ENCODE assay signal across 20 mouse cellular contexts in the genomic region with DNA sequence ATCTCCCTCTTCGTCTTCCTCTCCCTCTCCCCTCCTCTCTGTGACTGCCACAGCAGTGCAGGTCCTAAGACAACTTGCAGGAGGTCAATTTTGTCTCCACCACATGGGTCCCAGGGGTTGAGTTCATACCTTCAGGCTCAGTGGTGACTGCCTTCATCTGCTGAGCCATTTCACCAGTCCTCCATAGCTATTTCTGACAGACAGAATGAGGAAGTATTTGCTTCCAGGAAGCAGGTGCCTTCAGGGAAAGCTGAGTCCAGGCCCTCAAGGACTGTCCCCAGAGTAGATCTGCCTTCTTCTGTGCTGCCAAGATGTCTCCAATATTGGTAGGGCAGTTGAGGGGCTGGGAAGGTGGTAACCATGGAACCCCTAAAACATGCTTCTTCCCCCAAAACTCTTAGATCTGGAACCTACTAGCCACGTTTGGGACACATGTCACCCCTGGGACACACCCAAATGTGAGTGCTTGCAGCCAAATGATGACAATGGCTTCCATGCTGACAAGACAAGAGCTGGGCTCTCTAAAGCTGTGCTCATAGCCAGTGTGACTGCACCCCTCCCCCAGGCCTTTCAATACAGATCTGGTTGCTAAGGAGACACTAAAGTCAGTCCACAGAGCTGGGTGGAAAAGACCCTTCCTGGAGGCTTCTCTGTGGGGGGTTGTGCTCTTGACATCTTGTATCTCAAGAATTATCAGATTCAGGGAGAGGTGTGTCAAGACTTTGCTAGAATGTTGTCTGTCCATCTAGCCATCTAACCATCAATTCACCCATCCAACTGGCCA.
DNase-seq lines count a peak whose midpoint lies in the region; ATAC-seq lines count a peak whose summit lies in the region.
"Had no signal": no experiment of that assay in that cellular context is flagged by ENCODE, and none has a peak within 500 bp of the region (broad histone marks: within the 10 kb centered on the region; RNA-seq: fewer than 3 reads in every experiment).

No protein-coding gene starts in this region.

- no peak for ATAC-seq in hindbrain, embryonic 14.5 days (ENCODE audit: low FRiP score)
- 0 out of 2 replicates have a peak, but pooled peaks have one; percentile 45 for ATAC-seq in midbrain, embryonic 15.5 days (replicated peaks)
- ATAC-seq in midbrain, embryonic 16.5 days: no peak
- peak; percentile 29 to 53; a peak in 1 of 4 replicates for ATAC-seq in hematopoietic stem cell, adult 5-6 weeks (replicated peaks in 1 of 2; ENCODE audit: insufficient read depth in 1 of 2, low FRiP score in 2 of 2, low TSS enrichment in 1 of 2, low read depth in 1 of 2, poor library complexity in 2 of 2, severe bottlenecking in 2 of 2)
- ATAC-seq: forebrain, embryonic 13.5 days; hindbrain, embryonic 16.5 days had no signal

- no peak overlapping the region for H3K9ac ChIP-seq in hindbrain, embryonic 14.5 days
- H3K9ac ChIP-seq in midbrain, embryonic 15.5 days: no peak overlapping the region
- no peak overlapping the region for H3K9ac ChIP-seq in midbrain, embryonic 16.5 days (ENCODE audit: low read depth, low read length)
- H3K9ac ChIP-seq: forebrain, embryonic 13.5 days; heart, embryonic 12.5 days had no signal

- peak overlapping the region; percentile 23; the same call in 1 of the 2 replicates for H3K27ac ChIP-seq in hindbrain, embryonic 10.5 days
- no peak overlapping the region for H3K27ac ChIP-seq in hindbrain, embryonic 14.5 days
- no peak overlapping the region for H3K27ac ChIP-seq in midbrain, embryonic 15.5 days
- H3K27ac ChIP-seq in midbrain, embryonic 16.5 days (ENCODE audit: low read length): no peak overlapping the region
- H3K27ac ChIP-seq: forebrain, embryonic 13.5 days; heart, adult 2 months had no signal

- H3K9me3 ChIP-seq in hindbrain, embryonic 10.5 days: no peaks in the 10 kb centered on the region
- no peaks in the 10 kb centered on the region for H3K9me3 ChIP-seq in hindbrain, embryonic 14.5 days (ENCODE audit: control insufficient read depth, low read length)
- no peaks in the 10 kb centered on the region for H3K9me3 ChIP-seq in midbrain, embryonic 15.5 days
- no peaks in the 10 kb centered on the region for H3K9me3 ChIP-seq in midbrain, embryonic 16.5 days (replicated peaks; ENCODE audit: control insufficient read depth, low read length, poor library complexity, severe bottlenecking)
- H3K9me3 ChIP-seq: forebrain, embryonic 13.5 days; heart, embryonic 12.5 days had no signal

- H3K36me3 ChIP-seq in hindbrain, embryonic 10.5 days: no peaks in the 10 kb centered on the region
- H3K36me3 ChIP-seq in hindbrain, embryonic 14.5 days (replicated peaks; ENCODE audit: control insufficient read depth, insufficient read depth): no peaks in the 10 kb centered on the region
- H3K36me3 ChIP-seq in midbrain, embryonic 15.5 days (replicated peaks): no peaks in the 10 kb centered on the region
- no peaks in the 10 kb centered on the region for H3K36me3 ChIP-seq in midbrain, embryonic 16.5 days (ENCODE audit: control insufficient read depth, insufficient read depth, low read length)
- H3K36me3 ChIP-seq: heart, embryonic 12.5 days had no signal

- H3K4me2 ChIP-seq in hindbrain, embryonic 14.5 days (replicated peaks): no peak overlapping the region
- no peak overlapping the region for H3K4me2 ChIP-seq in midbrain, embryonic 15.5 days
- no peak overlapping the region for H3K4me2 ChIP-seq in midbrain, embryonic 16.5 days (ENCODE audit: low read length)
- H3K4me2 ChIP-seq: forebrain, embryonic 13.5 days; heart, embryonic 12.5 days had no signal

- H3K4me1 ChIP-seq in hindbrain, embryonic 10.5 days (replicated peaks): peaks cover 75% of the 10 kb centered on the region
- peaks cover 16% of the 10 kb centered on the region for H3K4me1 ChIP-seq in hindbrain, embryonic 14.5 days (replicated peaks; ENCODE audit: control insufficient read depth, insufficient read depth, low read length)
- peaks cover 28% of the 10 kb centered on the region for H3K4me1 ChIP-seq in midbrain, embryonic 15.5 days
- H3K4me1 ChIP-seq in midbrain, embryonic 16.5 days (ENCODE audit: control insufficient read depth, insufficient read depth, low read length): peaks cover 17% of the 10 kb centered on the region

- WGBS in hindbrain, embryonic 10.5 days: 55% methylated on average over 2 of the region's 2 CpGs
- WGBS in hindbrain, embryonic 14.5 days: 41% methylated on average over 2 of the region's 2 CpGs
- 52% methylated on average over 2 of the region's 2 CpGs for WGBS in midbrain, embryonic 15.5 days
- 44% methylated on average over 2 of the region's 2 CpGs for WGBS in midbrain, embryonic 16.5 days

- no peak for DNase-seq in hindbrain, embryonic 10.5 days (ENCODE audit: low spot score)
- DNase-seq in hindbrain, embryonic 14.5 days (ENCODE audit: low spot score): no peak
- peak; percentile 57 for DNase-seq in R1 (ENCODE audit: low read depth, low spot score)
- DNase-seq in c-Kit-positive CD71-positive TER-119-positive erythroid progenitor cells, embryonic 14.5 days (ENCODE audit: low spot score): no peak
- no peak for DNase-seq in heart, adult 18-20 months
- DNase-seq: adrenal gland, adult 8-10 months; adrenal gland, postnatal 36 days; cerebellum, adult 11-12 months; cerebellum, adult 9-10 months; cerebellum, postnatal 25 days; gastrocnemius, postnatal 36 days; heart, adult 2 months; heart, postnatal 36 days; kidney, adult 11 months had no signal

- H3K4me3 ChIP-seq in hindbrain, embryonic 10.5 days: no peak overlapping the region
- no peak overlapping the region for H3K4me3 ChIP-seq in hindbrain, embryonic 14.5 days (replicated peaks; ENCODE audit: low read length)
- no peak overlapping the region for H3K4me3 ChIP-seq in midbrain, embryonic 15.5 days
- no peak overlapping the region for H3K4me3 ChIP-seq in midbrain, embryonic 16.5 days (ENCODE audit: low read depth, low read length)
- H3K4me3 ChIP-seq: forebrain, embryonic 13.5 days; heart, adult 2 months; heart, embryonic 12.5 days had no signal

- H3K27me3 ChIP-seq in hindbrain, embryonic 10.5 days (ENCODE audit: insufficient read depth, poor library complexity, severe bottlenecking): peaks cover 95% of the 10 kb centered on the region
- peaks cover 17% of the 10 kb centered on the region for H3K27me3 ChIP-seq in hindbrain, embryonic 14.5 days (ENCODE audit: control insufficient read depth, insufficient read depth, low read length)
- H3K27me3 ChIP-seq in midbrain, embryonic 15.5 days (replicated peaks): peaks cover 4% of the 10 kb centered on the region
- H3K27me3 ChIP-seq in midbrain, embryonic 16.5 days (ENCODE audit: control insufficient read depth, insufficient read depth, low read depth, low read length): peaks cover 5% of the 10 kb centered on the region
- H3K27me3 ChIP-seq: forebrain, embryonic 13.5 days had no signal

Comparison
In these comparisons a context has a peak if more than half of its experiments do, and no peak if none do; other contexts are left out.
1. ATAC-seq: peak in midbrain, embryonic 15.5 days (single experiment) and hematopoietic stem cell, adult 5-6 weeks (2 of 2); none in hindbrain, embryonic 14.5 days (single experiment) and midbrain, embryonic 16.5 days (single experiment).